Mouse (Mus musculus): ENCODE data around the gene Ascc1.

Ascc1 gene

GRCm38 (mm10) chr10:60019299-60019698 is 16.7 kb downstream of the Ascc1 start:
- no peak for DNase-seq (ENCODE audit: low read depth, low spot score)

GRCm38 (mm10) chr10:60023751-60024150 is 21.1 kb downstream of the Ascc1 start:
- no peak for DNase-seq (ENCODE audit: low read depth, low spot score)

GRCm38 (mm10) chr10:60026759-60027395 is 24.3 kb downstream of the Ascc1 start:
- DNase-seq (ENCODE audit: low read depth, low spot score), result peak; percentile 59

GRCm38 (mm10) chr10:60027619-60028084 is 25.0 kb downstream of the Ascc1 start:
- DNase-seq (ENCODE audit: low read depth, low spot score), result no peak

- no peak for DNase-seq (ENCODE audit: low read depth, low spot score)
Observed at GRCm38 (mm10) chr10:60028181-60028580, 25.6 kb downstream of the Ascc1 start.

- no peak for DNase-seq (ENCODE audit: low read depth, low spot score)
Observed at GRCm38 (mm10) chr10:60028979-60029378, 26.4 kb downstream of the Ascc1 start.

GRCm38 (mm10) chr10:60029387-60029786 is 26.8 kb downstream of the Ascc1 start:
- no peak for DNase-seq (ENCODE audit: low read depth, low spot score)

GRCm38 (mm10) chr10:60031562-60031961 is 29.0 kb downstream of the Ascc1 start:
- no peak for DNase-seq (ENCODE audit: low read depth, low spot score)

- DNase-seq (ENCODE audit: low read depth, low spot score), result no peak
Observed at GRCm38 (mm10) chr10:60031985-60032384, 29.4 kb downstream of the Ascc1 start.

- no peak for DNase-seq (ENCODE audit: low read depth, low spot score)
Observed at GRCm38 (mm10) chr10:60032622-60033021, 30.0 kb downstream of the Ascc1 start.

GRCm38 (mm10) chr10:60033064-60033463 is 30.5 kb downstream of the Ascc1 start:
- DNase-seq (ENCODE audit: low read depth, low spot score), result no peak

- no peak for DNase-seq (ENCODE audit: low read depth, low spot score)
Observed at GRCm38 (mm10) chr10:60034621-60035020, 32.0 kb downstream of the Ascc1 start.

- no peak for DNase-seq (ENCODE audit: low read depth, low spot score)
Observed at GRCm38 (mm10) chr10:60035744-60036143, 33.1 kb downstream of the Ascc1 start.

- no peak for DNase-seq (ENCODE audit: low read depth, low spot score)
Observed at GRCm38 (mm10) chr10:60042350-60042922, 39.8 kb downstream of the Ascc1 start.

- no peak for DNase-seq (ENCODE audit: low read depth, low spot score)
Observed at GRCm38 (mm10) chr10:60046696-60047095, 44.1 kb downstream of the Ascc1 start.

GRCm38 (mm10) chr10:60050581-60050980 is 48.0 kb downstream of the Ascc1 start:
- no peak for DNase-seq (ENCODE audit: low read depth, low spot score)

- DNase-seq (ENCODE audit: low read depth, low spot score), result no peak
Observed at GRCm38 (mm10) chr10:60053073-60053472, 50.5 kb downstream of the Ascc1 start.

- no peak for DNase-seq (ENCODE audit: low read depth, low spot score)
Observed at GRCm38 (mm10) chr10:60062173-60062572, 59.6 kb downstream of the Ascc1 start.

GRCm38 (mm10) chr10:60062931-60063330 is 60.3 kb downstream of the Ascc1 start:
- no peak for DNase-seq (ENCODE audit: low read depth, low spot score)

- peak; percentile 43 for DNase-seq (ENCODE audit: low read depth, low spot score)
Observed at GRCm38 (mm10) chr10:60066524-60066923, 63.9 kb downstream of the Ascc1 start.

GRCm38 (mm10) chr10:60075159-60075558 is 72.6 kb downstream of the Ascc1 start:
- DNase-seq (ENCODE audit: low read depth, low spot score), result no peak

- DNase-seq (ENCODE audit: low read depth, low spot score), result no peak
Observed at GRCm38 (mm10) chr10:60077226-60077625, 74.6 kb downstream of the Ascc1 start.
